Mouse (Mus musculus): Measurements from ENCODE around the gene Dleu7.

DNA sequence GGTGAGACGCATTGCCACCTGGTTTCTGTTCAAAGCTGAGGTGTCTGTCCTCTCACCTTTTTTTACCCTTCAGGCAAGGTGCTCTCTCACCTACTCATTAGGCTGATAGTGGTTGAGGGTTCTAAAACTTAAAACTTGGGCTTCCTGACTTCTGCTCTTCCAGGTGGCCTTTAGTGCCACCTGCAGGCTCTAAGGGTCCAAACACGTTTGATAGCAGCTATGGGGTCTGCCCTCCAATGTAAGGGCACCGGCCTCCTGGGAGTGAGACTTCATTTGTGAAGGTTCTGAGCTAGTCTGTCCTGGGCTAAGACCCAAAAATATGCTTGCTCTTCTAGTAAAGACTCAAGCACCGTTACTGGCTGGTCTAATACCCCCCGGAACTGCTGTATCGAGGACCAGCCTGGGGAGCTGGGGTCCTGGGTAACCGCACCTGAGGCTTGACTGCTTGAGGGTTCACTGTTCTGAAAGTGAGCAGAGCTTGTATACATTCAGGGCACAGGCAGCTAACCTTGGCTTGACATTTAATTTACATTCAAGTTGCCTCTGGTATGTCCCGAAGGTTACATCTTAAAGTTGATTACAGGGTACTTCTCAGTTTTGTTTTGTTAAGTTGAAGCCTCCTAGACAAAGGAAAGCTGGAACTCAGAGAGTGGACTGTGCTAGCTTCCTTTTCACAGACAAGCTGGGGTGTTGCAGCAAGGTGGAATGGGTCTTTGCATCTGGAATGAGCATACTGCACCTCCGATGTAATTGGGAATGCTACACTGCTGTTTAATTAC, 41.3 kb upstream of the Dleu7 start:
- TF ChIP-seq POLR2A (IDR thresholded peaks at IDR 0.05; ENCODE audit: borderline replicate concordance, extremely low read depth, low read depth, low read length) (no peak), CTCF (IDR thresholded peaks at IDR 0.05; ENCODE audit: insufficient read depth, low read length) (no peak)

Measured in lung, adult 2 months (tissue).